Mouse (Mus musculus) forebrain, embryonic 11.5 days (tissue): ENCODE results near the gene Hsd11b1. TPM values are rescaled to one million over a fixed set of nuclear protein-coding genes. Genes with fewer than 3 reads are reported as not detected.

ENCODE experiments used
- ATAC-seq: fragments of 200-750 bp; cut with Nextera tagmentation; replicated peaks from 2 replicates; pipeline ENCODE4 v1.8.0; 2017; ENCODE audit warnings: moderate TSS enrichment; ENCODE audit not compliant: low FRiP score
- DNase-seq: peaks from one replicate; pipeline ENCODE4 v3.0.0-alpha.2; 2017; ENCODE audit warnings: low spot score
- H3K27ac ChIP-seq: fragments of 300-500 bp; sonication (generic); 2 replicates; pipeline ENCODE4 v1.5.1; 2014; ENCODE audit warnings: low read depth, low read length
- H3K27me3 ChIP-seq: fragments of 300-500 bp; sonication (generic); 2 replicates; pipeline ENCODE4 v1.6.1; 2014; ENCODE audit warnings: mild to moderate bottlenecking, low read length, mixed read lengths; ENCODE audit not compliant: control insufficient read depth, insufficient read depth
- H3K36me3 ChIP-seq: fragments of 300-500 bp; sonication (generic); 2 replicates; pipeline ENCODE4 v1.6.1; 2014; ENCODE audit warnings: mild to moderate bottlenecking, low read length, moderate library complexity, mixed read lengths; ENCODE audit not compliant: control insufficient read depth, insufficient read depth
- H3K4me1 ChIP-seq: fragments of 300-500 bp; sonication (generic); replicated peaks from 2 replicates; pipeline ENCODE4 v1.6.1; 2014; ENCODE audit warnings: low read length, mixed read lengths; ENCODE audit not compliant: control insufficient read depth, insufficient read depth
- H3K4me2 ChIP-seq: fragments of 300-500 bp; sonication (generic); 2 replicates; pipeline ENCODE4 v1.6.1; 2014; ENCODE audit warnings: low read depth, mild to moderate bottlenecking, low read length, moderate library complexity, mixed read lengths; ENCODE audit not compliant: severe bottlenecking
- H3K4me3 ChIP-seq: fragments of 300-500 bp; sonication (generic); 2 replicates; pipeline ENCODE4 v1.5.1; 2014; ENCODE audit warnings: low read depth, low read length
- H3K9ac ChIP-seq: fragments of 300-500 bp; sonication (generic); 2 replicates; pipeline ENCODE4 v1.6.1; 2014; ENCODE audit warnings: low read length
- H3K9me3 ChIP-seq: fragments of 300-500 bp; sonication (generic); 2 replicates; pipeline ENCODE4 v1.6.1; 2016; ENCODE audit warnings: low read length, mixed read lengths; ENCODE audit not compliant: control insufficient read depth
- WGBS: fragments of 180-500 bp; shearing (Covaris S2); extraction: QIAGEN DNeasy Blood & Tissue Kit; methylation state at CpG from one replicate; pipeline ENCODE4 v1.1.7; 2014; 5-methylcytosine and 5-hydroxymethylcytosine counted together
- polyA plus RNA-seq: library from polyadenylated mRNA; unstranded; fragments of >200 nt; fragmentation: Nextera tagmentation; extraction: Ambion mirVana; gene quantifications from 2 replicates; pipeline ENCODE4 v1.2.1, GENCODE M21; 2014

The Hsd11b1 gene
- polyA plus RNA-seq, 1 experiment from 2014 or later = not detected

- Histone ChIP-seq H3K4me2 (no peak overlapping the region), H3K4me1 (0 out of 2 replicates have a peak, but pooled peaks cover 3% of the 10 kb centered on the region), H3K9ac (no peak overlapping the region), H3K36me3 (no peaks in the 10 kb centered on the region), H3K27me3 (no peaks in the 10 kb centered on the region), H3K27ac (no peak overlapping the region), H3K4me3 (no peak overlapping the region), H3K9me3 (no peaks in the 10 kb centered on the region)
- DNase-seq (no peak), ATAC-seq (no peak)
- WGBS = 89% methylated on average over 5 of the region's 5 CpGs
These were observed 34.3 kb downstream of the Hsd11b1 start for GRCm38 (mm10) chr1:193229570-193229969.

DNA sequence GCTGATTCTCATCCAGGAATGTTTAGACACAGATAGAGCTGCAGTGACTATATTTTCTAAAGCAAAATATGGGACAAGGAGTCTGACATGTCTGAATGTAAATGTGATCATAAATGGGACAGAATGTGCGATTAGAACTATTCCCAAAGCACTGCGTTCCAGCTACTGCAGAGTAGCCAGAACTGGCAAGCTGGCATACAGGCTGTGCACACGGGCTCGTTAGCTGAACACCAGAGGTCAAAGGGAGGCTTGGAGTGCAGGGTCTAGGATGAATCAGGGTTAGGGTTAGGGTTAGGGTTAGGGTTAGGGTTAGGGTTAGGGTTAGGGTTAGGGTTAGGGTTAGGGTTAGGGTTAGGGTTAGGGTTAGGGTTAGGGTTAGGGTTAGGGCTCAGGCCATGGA is 36.3 kb downstream of the Hsd11b1 start:
- ATAC-seq (no peak), DNase-seq (no peak)
- Histone ChIP-seq H3K4me2 (no peak overlapping the region), H3K9ac (no peak overlapping the region), H3K9me3 (no peaks in the 10 kb centered on the region), H3K27me3 (no peaks in the 10 kb centered on the region), H3K27ac (no peak overlapping the region), H3K4me3 (no peak overlapping the region), H3K4me1 (0 out of 2 replicates have a peak, but pooled peaks cover 3% of the 10 kb centered on the region), H3K36me3 (no peaks in the 10 kb centered on the region)
- 69% methylated on average over 4 of the region's 4 CpGs for WGBS

DNA sequence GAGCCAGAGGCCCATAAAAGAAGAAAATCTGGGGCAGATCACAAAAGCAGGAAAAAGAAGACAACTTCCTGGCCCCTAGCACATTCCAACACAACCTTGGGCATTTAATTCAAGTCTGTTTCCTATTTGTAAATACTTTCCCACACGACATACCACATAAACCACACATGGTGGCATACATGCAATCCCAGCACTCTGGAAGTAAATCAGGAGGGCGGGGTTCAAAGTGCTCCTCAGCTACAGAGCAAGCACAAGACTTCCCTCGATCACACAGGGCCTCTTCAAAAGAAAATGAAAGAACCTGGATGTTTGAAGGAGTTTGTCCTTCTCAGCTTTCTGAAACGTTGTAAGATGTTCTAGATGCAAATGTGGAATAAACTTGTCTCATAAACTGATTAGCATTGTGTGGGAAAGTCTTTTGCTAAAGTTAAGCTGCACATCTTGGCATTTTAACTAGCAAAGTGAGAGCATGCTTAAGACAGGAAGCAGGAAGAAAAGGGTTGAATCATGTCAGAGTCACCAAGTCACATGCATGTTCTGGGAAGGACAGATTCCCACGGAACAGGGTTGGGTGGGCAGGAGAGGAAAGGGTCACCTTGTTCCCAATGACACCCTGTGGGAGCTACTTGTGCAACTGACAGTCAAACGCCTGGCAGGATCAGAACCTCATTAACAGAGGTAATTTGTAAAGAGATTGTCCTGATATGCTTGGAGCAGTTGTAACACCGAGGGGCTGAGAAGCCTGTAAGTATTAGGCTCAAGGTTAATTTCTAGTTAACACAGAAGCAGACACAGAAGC is 37.0 kb downstream of the Hsd11b1 start:
- Histone ChIP-seq H3K27ac (no peak overlapping the region), H3K4me2 (no peak overlapping the region), H3K27me3 (no peaks in the 10 kb centered on the region), H3K9ac (no peak overlapping the region), H3K4me1 (0 out of 2 replicates have a peak, but pooled peaks cover 3% of the 10 kb centered on the region), H3K4me3 (no peak overlapping the region), H3K36me3 (no peaks in the 10 kb centered on the region), H3K9me3 (no peaks in the 10 kb centered on the region)
- DNase-seq (no peak), ATAC-seq (no peak)
- WGBS = 56% methylated on average over 7 of the region's 7 CpGs

- Histone ChIP-seq H3K27ac (no peak overlapping the region), H3K9ac (no peak overlapping the region), H3K9me3 (no peaks in the 10 kb centered on the region), H3K27me3 (no peaks in the 10 kb centered on the region), H3K4me3 (no peak overlapping the region), H3K4me2 (no peak overlapping the region), H3K36me3 (no peaks in the 10 kb centered on the region), H3K4me1 (0 out of 2 replicates have a peak, but pooled peaks cover 3% of the 10 kb centered on the region)
- 96% methylated on average over 4 of the region's 4 CpGs for WGBS
- ATAC-seq = no peak
- no peak for DNase-seq
These were observed 37.8 kb downstream of the Hsd11b1 start for GRCm38 (mm10) chr1:193226114-193226513.

- Histone ChIP-seq H3K27me3 (no peaks in the 10 kb centered on the region), H3K9me3 (no peaks in the 10 kb centered on the region), H3K4me2 (no peak overlapping the region), H3K9ac (no peak overlapping the region), H3K27ac (no peak overlapping the region), H3K4me1 (0 out of 2 replicates have a peak, but pooled peaks cover 3% of the 10 kb centered on the region), H3K4me3 (no peak overlapping the region), H3K36me3 (no peaks in the 10 kb centered on the region)
- DNase-seq = no peak
- WGBS = 11% methylated on average over 3 of the region's 3 CpGs
- ATAC-seq = no peak
These were observed 38.3 kb downstream of the Hsd11b1 start for GRCm38 (mm10) chr1:193225531-193225930.

- H3K4me3 ChIP-seq = no peak overlapping the region
- H3K4me1 ChIP-seq = 0 out of 2 replicates have a peak, but pooled peaks cover 1% of the 10 kb centered on the region
- DNase-seq (no peak), ATAC-seq (no peak)
- no peaks in the 10 kb centered on the region for H3K27me3 ChIP-seq
- no peak overlapping the region for H3K9ac ChIP-seq
- H3K9me3 ChIP-seq = no peaks in the 10 kb centered on the region
- no peaks in the 10 kb centered on the region for H3K36me3 ChIP-seq
- H3K27ac ChIP-seq = no peak overlapping the region
- WGBS = 74% methylated on average over 5 of the region's 5 CpGs
- no peak overlapping the region for H3K4me2 ChIP-seq
These were observed 43.5 kb downstream of the Hsd11b1 start for GRCm38 (mm10) chr1:193220408-193220807.

DNA sequence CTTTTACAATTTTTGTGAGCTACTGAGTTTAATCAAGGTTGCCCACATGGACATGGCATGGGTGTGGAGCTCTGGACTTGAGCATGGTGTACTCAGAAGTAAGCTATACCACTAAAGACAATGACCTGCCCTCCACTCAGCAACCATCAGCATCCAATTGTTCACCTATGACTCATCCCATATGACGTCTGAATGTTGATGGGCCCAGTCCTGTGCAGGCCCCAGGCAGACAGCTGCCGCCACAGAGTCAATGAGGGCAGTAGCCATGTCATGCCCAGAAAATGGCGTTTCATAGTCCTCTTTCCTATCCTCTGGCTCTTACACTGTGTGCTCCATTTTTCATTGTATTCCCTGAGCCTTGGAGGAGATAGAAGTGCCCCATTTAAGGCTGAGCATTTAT is 47.9 kb downstream of the Hsd11b1 start:
- 78% methylated on average over 3 of the region's 3 CpGs for WGBS
- ATAC-seq = no peak
- H3K9me3 ChIP-seq = no peaks in the 10 kb centered on the region
- H3K4me1 ChIP-seq = no peaks in the 10 kb centered on the region
- no peak overlapping the region for H3K27ac ChIP-seq
- H3K4me2 ChIP-seq = no peak overlapping the region
- H3K4me3 ChIP-seq = no peak overlapping the region
- DNase-seq = no peak
- H3K36me3 ChIP-seq = no peaks in the 10 kb centered on the region
- H3K27me3 ChIP-seq = no peaks in the 10 kb centered on the region
- no peak overlapping the region for H3K9ac ChIP-seq

DNA sequence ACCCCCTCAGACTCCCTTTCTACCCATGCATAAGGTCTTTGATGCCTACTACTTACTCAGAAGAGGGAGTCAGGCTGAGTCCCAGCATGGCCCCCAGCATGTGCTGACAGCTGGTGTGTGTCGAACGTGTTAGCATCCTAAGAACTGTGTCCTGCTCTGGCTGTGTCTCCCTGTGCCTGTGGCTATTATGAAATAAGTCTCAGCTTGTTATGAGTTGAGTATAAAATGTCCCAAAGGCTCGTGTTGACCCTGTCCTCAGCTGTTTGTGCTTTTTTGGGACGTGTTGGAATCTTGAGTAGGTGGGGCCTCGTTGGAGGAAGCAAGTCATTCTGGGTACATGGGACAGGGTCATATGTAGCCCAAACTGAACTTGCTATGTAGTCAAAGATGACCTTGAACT is 49.8 kb downstream of the Hsd11b1 start:
- DNase-seq = no peak
- H3K4me2 ChIP-seq = no peak overlapping the region
- H3K27ac ChIP-seq = no peak overlapping the region
- no peak overlapping the region for H3K9ac ChIP-seq
- H3K36me3 ChIP-seq = no peaks in the 10 kb centered on the region
- no peaks in the 10 kb centered on the region for H3K9me3 ChIP-seq
- no peak overlapping the region for H3K4me3 ChIP-seq
- no peaks in the 10 kb centered on the region for H3K27me3 ChIP-seq
- no peak for ATAC-seq
- WGBS = 75% methylated on average over 5 of the region's 5 CpGs
- no peaks in the 10 kb centered on the region for H3K4me1 ChIP-seq

GRCm38 (mm10) chr1:193211371-193211770 is 52.5 kb downstream of the Hsd11b1 start:
- Histone ChIP-seq H3K27me3 (no peaks in the 10 kb centered on the region), H3K4me1 (no peaks in the 10 kb centered on the region), H3K4me2 (no peak overlapping the region), H3K9ac (no peak overlapping the region), H3K27ac (no peak overlapping the region), H3K9me3 (no peaks in the 10 kb centered on the region), H3K4me3 (no peak overlapping the region), H3K36me3 (no peaks in the 10 kb centered on the region)
- ATAC-seq (no peak), DNase-seq (no peak)
- 78% methylated on average over 5 of the region's 5 CpGs for WGBS
